Mouse (Mus musculus): ENCODE measurements around the gene Tbc1d21.

Gene Tbc1d21

GRCm38 (mm10) chr9:58370355-58370754 lies at the start of gene Tbc1d21:
Gene Tbc1d21, minus strand, starts transcription at chr9:58370455.
- DNase-seq (ENCODE audit: low spot score), result no peak

DNA sequence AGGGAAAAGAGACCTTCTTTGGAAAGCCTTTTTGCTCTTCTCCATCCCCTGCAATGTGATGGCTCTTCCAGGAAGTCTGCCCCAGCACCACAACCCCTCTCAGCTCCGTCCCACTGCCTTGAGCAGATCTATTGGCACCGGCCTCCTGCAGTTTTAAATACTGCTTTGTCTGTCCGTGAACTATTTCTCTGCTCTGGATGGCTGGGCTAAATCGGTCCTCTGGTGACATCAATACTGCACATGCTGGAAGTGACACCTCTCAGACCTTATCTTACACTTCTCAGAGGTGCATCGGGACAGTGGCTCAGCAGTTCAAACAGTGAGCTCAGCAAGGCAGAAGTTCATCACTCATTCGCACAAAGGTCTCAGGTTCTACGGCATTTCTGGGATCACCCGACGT lies 41.3 kb upstream of the Tbc1d21 start:
- DNase-seq (ENCODE audit: low spot score), result no peak

- DNase-seq (ENCODE audit: low spot score), result no peak
These were observed 39.9 kb upstream of the Tbc1d21 start for GRCm38 (mm10) chr9:58410057-58410735.

DNA sequence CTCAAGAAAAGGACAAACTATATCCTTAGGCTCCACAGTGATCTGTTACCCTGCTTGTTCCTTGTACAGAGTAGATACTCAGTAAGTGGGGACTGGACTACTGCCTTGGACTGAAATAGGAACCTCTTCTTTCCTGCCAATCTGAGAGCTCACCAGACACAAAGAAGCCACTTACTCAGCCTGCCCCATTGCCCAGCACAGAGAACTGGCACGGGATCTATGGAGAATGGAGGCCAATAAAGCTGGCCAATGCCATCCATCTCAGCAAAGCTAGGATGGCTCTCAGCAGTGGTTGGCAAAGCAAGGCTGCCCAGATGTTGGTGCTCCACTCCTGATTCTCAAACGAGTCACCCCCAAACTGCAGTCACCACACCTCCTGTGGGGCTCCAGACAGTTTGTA lies 39.0 kb upstream of the Tbc1d21 start:
- DNase-seq (ENCODE audit: low spot score), result peak; percentile 12

DNA sequence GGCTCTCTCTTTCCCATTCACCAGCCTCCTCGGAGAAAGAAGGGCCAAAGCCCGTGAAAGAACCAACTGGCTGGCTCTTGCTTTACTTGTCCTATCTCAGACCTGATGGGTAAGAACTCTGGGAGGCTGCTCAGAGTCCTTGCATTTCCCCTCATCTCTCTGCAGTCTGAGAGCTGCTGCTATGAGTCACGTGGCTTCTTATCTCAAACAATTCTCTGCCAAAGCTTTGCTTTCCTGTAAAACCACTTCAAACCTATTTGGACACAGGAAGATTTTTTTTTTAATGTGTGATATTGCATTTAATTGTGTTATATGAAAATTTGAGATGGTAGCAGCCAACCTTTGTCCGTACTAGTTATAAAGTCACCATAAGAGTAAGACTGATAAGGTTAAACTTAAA lies 34.2 kb upstream of the Tbc1d21 start:
- DNase-seq (ENCODE audit: low spot score), result no peak

- no peak for DNase-seq (ENCODE audit: low spot score)
These were observed 31.3 kb upstream of the Tbc1d21 start for GRCm38 (mm10) chr9:58401371-58402082.

- no peak for DNase-seq (ENCODE audit: low spot score)
These were observed 29.4 kb upstream of the Tbc1d21 start for GRCm38 (mm10) chr9:58399609-58400008.

- no peak for DNase-seq (ENCODE audit: low spot score)
These were observed 24.4 kb upstream of the Tbc1d21 start for GRCm38 (mm10) chr9:58394605-58395004.

DNA sequence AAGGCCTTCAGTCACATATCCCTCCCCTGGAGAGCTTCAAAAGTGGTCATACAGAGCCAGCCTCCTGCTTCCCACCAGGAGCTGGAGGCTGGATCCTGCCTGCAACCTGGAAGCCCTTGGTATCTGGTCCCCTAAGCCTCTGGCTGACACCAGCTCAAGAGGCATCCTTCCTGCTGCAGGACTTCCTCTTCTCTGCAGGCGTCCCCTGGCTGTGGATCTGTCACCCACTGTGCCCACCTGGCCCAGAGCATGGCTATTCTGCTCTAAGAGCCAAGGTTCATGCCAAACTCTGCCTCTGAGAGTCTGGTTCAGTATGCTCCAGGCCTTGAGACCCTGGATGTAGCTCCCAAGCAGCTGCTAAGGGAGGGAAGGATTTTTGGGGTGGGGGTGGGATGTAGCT lies 23.6 kb upstream of the Tbc1d21 start:
- no peak for DNase-seq (ENCODE audit: low spot score)

DNA sequence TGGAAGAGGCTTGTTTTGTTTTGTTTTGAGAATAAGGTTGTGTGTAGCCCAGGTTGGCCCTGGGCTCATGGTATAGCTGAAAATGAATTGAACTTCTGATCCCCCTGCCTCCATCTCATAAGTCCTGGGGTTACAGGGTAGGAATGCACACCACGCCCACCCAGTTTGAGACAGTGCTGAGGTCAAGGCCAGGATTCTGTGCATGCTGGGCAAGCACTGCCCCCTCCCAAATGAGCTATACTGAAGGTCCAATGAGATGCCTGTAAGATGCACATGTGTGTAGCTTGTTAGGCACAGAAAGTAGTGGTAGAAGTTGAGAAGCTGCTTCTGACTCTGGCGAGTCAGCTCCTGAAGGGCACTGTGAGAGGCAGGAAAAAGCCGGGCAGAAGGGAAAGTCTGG lies 18.1 kb upstream of the Tbc1d21 start:
- DNase-seq (ENCODE audit: low spot score), result no peak

GRCm38 (mm10) chr9:58378878-58379277 lies 8.6 kb upstream of the Tbc1d21 start:
- DNase-seq (ENCODE audit: low spot score), result no peak

DNA sequence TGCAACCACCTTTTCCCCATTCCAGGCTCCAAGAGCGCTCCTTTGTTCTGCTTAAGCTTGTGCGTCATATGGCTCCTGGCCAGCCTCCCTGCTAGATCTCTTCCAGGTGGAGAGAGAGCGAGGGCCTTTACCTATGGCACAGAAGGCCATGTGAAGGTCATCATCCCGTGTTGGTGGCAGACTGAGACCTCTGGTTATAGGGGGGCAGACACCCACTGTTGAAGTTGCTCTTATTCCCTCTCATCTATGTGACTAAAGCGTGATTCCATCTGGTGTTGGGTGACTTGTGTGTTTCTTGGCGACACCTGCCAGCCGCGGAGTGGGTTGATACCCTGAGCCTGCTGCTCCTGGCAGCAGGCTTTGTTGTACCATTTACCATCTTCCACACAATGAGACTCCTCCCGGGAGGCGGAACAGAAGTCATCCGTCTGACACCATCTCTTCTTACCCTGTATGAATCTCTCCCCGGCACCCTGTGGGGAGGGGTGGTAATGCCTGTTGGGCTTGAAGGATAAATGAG lies 3.7 kb upstream of the Tbc1d21 start:
- DNase-seq (ENCODE audit: low spot score), result peak; percentile 47

DNA sequence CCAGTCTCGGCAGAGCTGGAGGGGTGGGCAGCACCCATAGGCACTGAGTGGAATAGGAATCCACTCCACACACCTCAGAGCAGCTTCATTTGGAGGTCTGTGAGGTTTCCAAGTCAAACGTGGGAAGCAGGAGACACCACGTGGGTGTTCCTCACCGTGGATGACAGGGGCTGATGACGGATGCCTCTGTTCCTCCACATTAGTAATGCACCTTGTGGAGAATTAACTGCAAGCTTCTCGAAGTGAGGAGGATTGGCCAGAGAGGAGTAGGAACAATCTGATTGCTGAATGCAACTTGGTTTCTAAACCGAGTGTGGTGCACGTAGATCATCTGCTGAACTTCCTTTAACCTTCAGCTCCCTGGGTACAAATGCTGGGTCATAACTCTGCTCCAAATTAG lies 1.7 kb upstream of the Tbc1d21 start:
- peak; percentile 32 for DNase-seq (ENCODE audit: low spot score)

GRCm38 (mm10) chr9:58369644-58370043 lies 611 bp downstream of the Tbc1d21 start:
- DNase-seq (ENCODE audit: low spot score), result no peak

DNA sequence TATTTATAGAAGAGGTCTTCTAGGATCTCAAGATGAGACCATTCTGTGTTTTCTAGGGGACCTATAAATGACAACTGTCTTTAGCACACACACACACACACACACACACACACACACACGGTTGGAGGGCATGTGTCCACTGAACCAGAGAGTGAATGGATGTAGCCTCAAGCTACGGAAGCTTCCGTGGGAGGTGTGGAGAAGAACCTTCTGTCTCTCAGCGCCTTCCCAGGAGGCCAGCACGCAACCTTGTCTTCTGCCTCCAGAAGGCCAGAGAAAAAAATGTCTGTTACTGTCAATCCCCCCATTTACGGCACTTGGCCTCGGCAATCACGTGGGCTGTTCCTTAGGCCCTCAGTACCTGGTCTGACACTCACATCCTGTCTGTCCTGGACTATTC lies 5.9 kb downstream of the Tbc1d21 start:
- DNase-seq (ENCODE audit: low spot score), result no peak

GRCm38 (mm10) chr9:58361956-58362355 lies 8.3 kb downstream of the Tbc1d21 start:
- DNase-seq (ENCODE audit: low spot score), result no peak

DNA sequence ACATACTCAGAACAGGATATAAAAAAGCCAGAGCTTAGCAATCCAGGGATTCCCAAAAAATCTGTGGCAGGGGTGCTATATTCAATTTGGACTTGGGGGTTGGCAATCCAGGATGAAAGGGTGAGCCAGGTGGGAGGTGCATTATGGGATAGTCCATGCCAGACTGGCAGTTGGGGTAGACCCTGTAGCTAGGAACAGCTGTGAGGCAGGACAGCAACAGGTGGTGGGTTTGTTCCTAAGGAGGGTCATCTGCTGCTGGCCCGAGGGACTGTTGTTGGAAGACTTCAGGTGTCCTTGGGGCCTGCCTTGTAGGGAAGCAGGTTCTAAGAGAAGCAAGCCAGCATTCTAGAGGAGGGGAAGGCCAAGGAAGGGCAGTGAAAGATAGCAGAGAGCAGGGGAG lies 8.9 kb downstream of the Tbc1d21 start:
- no peak for DNase-seq (ENCODE audit: low spot score)

GRCm38 (mm10) chr9:58355262-58356050 lies 14.8 kb downstream of the Tbc1d21 start:
- DNase-seq (ENCODE audit: low spot score), result no peak

- no peak for DNase-seq (ENCODE audit: low spot score)
These were observed 15.6 kb downstream of the Tbc1d21 start for GRCm38 (mm10) chr9:58354701-58355100.

DNA sequence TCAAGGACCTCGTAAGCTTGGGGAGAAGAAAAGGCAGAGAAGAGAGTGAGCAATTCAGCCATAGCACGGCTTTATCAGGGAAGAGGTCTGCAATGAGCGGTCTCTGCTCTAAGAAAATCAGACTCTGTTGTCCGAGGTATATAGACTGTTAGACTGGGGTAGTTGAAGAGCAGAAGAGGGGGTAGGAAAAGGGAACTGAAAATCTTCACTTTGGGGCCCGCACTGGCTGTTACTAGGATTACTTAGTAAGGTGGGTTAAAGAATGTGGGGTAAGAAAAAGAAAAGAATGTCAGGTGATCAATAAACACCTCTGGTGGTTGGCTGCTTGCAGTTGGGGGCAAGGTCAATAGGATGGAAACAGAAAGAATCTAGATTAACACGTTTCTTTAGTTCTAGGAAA lies 17.0 kb downstream of the Tbc1d21 start:
- DNase-seq (ENCODE audit: low spot score), result no peak

DNA sequence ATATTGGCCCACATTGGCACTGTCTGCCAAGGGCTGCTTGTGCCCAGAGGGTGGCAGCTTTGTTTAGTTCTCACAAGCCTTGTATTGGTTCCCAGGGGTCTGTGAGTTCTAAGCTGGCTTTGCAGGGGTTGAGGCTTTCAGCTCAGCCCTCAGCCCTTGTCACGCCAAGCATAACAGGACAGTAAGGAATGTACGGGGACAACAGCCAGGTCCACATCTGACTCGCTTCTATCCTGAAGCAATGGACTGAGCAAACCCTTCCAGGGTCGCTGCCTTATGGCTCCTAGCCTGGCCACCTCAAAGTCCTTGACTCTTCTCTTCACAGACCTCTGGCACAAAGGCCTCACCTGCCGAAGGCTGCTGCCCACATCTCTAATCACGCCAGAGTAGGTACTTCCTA lies 22.5 kb downstream of the Tbc1d21 start:
- no peak for DNase-seq (ENCODE audit: low spot score)

DNA sequence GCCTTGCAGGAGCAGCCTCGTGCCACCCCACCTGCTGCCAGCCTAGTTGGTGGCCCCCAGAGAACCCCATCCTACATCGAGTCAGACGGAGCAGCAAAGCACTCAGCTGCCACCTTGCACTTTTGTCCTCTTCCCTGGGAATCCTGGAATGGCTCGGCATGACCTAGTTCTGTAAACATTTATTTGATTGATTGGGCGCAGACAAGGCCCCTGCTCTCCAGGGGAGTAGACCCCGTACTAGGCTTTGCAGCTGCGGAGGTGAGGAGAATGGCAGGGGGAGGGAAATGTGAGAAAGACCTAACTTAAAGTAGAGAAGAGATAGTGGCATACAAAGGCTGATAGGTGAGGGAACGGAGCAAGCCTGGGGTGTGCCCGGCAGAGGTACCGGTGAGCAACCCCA lies 23.8 kb downstream of the Tbc1d21 start:
- no peak for DNase-seq (ENCODE audit: low spot score)

DNA sequence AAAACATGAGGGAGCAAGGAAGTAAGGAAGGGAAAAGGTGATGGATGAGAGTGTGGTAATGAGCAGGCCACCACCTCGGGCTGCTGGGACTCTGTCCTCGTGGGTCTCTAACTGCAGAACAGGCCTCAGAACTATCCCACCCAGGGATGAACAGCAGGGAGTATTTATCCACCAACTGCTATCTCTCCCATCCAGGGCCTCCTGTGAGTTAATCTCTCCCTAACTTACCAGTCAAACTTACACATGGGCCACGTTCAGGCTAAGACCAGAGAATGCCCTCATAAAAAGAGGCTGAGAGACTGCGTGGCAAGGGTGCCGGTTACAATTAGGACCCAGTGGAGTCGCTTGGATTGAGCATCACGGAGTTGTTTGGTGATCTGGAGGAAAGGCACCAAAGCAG lies 24.3 kb downstream of the Tbc1d21 start:
- no peak for DNase-seq (ENCODE audit: low spot score)

Data from left cerebral cortex, adult 11 months (tissue).